Mouse (Mus musculus): ENCODE results near the gene Gm26558. TPM values are rescaled to one million over a fixed set of nuclear protein-coding genes. Genes with fewer than 3 reads are reported as not detected.

Gm26558 gene
- total RNA-seq, 2 experiments from 2014 or later, result 0.94 TPM; not detected in 1

GRCm38 (mm10) chr2:70648271-70648670, 13.6 kb downstream of the Gm26558 start:
- DNase-seq (ENCODE audit: low spot score in 2 of 2), result no peak

DNA sequence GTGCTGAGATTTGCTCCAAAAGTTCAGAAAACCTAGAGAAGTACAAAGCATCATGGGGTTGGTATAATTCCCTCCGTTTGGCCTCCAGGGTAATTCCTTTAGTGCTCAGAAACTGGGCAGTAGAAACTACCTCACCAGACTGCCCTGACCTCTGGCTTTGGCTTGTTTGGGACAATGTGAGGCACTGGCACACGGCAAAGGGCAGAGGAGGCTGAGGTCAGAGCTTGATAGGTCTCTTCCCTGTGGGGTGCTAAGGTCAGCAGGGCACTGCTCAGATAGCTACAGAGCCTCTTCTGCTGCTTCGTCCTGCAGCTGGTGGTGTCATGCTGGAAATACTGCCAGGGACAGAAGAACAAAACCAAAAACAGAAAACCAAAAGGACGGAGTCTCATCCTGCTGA, 14.2 kb downstream of the Gm26558 start:
- DNase-seq (ENCODE audit: low spot score in 2 of 2), result no peak

- no peak for DNase-seq (ENCODE audit: low spot score in 2 of 2)
Observed at GRCm38 (mm10) chr2:70645266-70645780, 16.6 kb downstream of the Gm26558 start.

DNA sequence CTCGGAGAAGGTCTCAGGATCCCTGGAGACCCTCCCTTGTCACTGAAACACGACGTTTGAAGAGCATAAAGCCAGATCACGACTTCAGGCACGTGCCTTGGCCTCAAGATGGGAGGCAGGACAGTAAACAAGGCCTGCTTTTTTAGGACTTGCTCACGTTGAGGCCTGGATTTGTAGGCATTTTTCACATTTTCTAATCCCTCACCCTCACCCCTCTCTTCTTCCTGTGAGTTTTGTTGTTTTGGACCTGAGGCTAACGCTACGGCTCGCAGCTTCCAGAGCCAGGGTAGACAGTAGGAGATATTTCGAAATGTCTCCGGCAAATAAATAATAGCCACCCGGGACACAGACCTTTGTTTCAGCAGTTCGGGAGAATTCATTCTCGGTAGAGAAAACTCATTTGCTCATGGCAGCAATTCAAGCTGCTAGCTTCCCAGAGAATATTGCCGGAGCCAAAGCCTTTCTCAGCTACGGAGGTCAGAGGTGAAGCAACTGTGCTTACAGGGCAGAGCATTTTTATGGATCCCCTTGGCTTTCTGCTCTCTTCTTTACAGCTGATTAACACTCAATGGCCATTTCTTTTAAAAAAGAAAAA, 18.8 kb downstream of the Gm26558 start:
- no peak for DNase-seq (ENCODE audit: low spot score in 2 of 2)

DNA sequence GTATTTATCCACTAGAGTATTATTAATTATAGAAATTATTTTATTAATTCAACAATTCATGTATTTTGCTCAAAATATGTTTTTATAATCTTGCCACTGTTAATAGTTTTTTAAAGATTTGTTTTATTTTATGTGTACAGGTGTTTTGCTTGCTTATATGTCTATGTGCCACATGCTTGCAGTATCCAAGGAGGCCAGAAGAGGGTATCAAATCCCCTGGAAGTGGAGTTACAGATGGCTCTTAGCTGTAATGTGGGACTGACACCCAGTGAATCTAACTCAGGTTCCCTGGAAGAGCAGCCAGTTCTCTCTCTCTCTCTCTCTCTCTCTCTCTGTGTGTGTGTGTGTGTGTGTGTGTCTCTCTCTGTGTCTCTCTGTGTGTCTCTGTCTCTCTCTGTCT, 20.9 kb downstream of the Gm26558 start:
- no peak for DNase-seq (ENCODE audit: low spot score in 2 of 2)

GRCm38 (mm10) chr2:70634028-70634690, 27.7 kb downstream of the Gm26558 start:
- no peak for DNase-seq (ENCODE audit: low spot score in 2 of 2)

DNA sequence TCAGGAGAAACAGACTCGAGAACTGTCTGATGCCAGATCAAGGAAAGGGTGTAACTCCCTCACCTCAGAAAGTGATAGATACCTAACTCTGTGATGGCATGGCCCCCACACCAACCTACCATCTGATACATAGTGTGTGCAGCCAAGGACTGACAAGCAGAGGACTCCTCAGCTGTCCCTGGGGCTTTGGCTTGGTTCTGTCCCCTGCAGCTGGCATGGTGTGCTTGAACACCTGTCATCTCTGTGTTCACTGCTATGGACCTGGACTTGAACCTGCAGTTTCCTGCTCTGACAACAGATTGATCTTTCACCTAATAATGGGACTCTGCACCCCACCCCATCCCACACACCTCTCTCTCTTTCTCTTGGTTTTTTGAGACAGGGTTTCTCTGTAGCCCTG, 29.5 kb downstream of the Gm26558 start:
- no peak for DNase-seq (ENCODE audit: low spot score in 2 of 2)

GRCm38 (mm10) chr2:70631321-70631720, 30.6 kb downstream of the Gm26558 start:
- no peak for DNase-seq (ENCODE audit: low spot score in 2 of 2)

GRCm38 (mm10) chr2:70629921-70630320, 32.0 kb downstream of the Gm26558 start:
- DNase-seq (ENCODE audit: low spot score in 2 of 2), result no peak

GRCm38 (mm10) chr2:70629339-70629761, 32.6 kb downstream of the Gm26558 start:
- DNase-seq (ENCODE audit: low spot score in 2 of 2), result peak in 1 of 2 experiments; percentile 17

DNA sequence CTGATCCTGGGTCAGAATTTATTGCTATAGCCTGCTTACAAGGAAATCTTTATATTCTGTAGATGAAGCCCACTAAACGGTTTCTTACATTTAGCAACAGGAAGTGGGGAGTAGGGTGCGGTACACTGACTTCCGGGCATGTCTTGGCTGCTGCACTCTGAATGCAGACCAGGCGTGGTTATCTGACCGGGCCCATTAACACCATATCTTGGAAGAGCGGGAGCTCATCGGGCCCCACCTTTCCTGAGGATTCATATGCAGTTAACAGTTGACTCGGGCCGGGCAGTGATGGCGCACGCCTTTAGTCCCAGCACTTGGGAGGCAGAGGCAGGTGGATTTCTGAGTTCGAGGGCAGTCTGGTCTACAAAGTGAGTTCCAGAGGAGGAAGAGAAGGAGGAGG, 33.5 kb downstream of the Gm26558 start:
- no peak for DNase-seq (ENCODE audit: low spot score in 2 of 2)

DNA sequence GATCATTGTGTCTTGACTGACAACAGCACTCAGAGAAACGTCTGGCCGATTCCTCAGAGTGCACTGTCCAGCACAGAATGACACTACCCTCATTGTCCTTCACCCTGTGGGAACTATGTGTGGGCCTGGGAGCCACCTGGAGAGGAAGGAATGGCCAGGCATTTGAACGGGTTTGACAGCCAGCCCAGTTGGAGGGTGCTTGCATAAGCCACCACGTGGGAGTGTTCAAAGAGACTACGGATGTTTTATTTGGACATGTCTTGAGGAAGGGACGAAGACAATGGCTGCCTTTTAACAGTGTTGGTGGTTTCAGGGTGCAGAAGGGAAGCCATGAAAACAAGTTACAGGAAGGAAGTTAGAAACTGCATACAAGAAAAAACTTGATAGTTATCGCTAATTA, 36.1 kb downstream of the Gm26558 start:
- no peak for DNase-seq (ENCODE audit: low spot score in 2 of 2)

DNA sequence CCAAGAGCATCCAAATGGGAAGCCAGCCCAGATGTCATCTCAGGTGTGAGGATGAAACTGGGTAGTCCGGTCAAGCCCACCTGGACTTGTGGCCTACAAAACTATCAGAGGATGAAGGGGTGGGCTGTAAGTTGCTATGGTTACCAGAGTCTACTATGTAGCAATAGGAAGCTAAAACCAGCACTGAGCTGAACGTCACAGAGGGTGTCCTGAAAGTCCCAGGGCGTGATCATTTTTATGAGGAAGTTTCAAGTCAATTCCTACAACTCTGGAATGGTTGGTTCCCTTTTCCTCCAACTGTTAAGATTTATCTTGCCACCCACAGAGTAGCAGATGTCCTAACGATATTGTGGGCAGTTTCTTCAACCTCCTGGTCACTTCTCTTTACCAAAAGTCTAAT, 39.7 kb downstream of the Gm26558 start:
- DNase-seq (ENCODE audit: low spot score in 2 of 2), result no peak

DNA sequence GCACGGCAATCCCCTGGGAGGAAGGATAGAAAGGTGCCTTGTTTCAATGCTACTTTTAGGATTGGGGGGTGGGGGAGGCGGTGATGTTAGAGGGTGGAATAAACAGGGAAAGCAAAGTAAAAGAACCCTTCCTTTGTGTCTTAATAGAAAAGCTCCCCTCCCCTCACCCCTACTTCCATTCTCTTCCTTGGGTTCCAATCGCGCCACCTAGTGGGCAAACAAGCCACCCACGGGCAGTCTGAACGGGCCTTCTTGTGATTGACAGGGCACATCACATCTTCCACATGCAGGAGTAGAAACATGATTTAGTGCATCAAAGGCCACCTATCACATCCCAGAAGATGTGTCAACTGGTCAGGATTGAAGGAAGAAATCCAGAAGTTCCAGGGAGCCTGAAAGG, 41.7 kb downstream of the Gm26558 start:
- DNase-seq (ENCODE audit: low spot score in 2 of 2), result peak; percentile 33 to 81

DNA sequence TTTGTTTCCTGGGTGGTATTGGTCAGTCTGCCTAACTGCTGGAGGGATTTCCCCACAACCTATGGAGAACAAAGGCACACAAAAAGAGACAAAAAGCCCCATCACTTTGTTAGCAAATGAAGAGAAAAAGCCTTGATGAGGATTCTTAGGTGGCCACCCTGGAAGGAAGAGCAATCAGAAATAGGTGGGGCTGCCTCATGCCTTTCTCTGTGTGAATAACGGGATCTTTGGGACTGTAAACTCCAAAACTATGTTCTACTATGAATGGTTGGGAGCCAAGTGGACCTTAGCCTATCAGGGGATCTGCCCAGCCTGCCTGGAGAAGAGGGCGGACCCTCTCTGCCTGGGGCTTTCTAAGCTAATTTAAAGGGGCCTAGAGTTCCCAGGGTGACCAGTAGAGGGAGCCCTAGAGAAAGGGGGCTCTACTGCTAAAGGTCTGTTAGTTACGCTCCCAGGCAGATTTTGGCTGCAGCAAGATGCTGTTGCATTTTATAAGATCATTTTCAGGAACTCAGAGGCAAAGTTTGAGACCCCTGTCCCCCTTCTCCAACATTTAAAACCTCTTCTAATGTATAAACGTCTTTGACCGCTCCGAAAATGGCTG, 42.6 kb downstream of the Gm26558 start:
- no peak for DNase-seq (ENCODE audit: low spot score in 2 of 2)

DNA sequence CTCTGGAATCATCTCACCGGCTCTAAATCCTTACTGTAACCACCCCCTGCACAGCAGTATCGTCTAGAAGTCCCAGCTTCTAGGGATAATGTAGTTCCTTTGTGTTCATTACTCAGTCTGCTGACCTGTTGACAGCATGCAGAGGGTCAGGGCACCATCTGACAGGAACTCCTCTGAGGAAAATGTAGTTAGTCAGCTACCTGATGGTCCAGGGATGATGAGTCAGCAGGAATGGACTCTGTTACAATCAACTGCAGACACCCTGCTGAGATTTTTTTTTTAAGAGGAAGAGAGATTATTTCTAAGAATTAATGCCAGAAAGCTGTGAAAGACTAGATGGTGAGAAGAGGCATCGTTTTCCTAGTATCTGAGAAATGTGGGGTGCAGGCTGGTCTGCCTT, 45.3 kb downstream of the Gm26558 start:
- no peak for DNase-seq (ENCODE audit: low spot score in 2 of 2)

DNA sequence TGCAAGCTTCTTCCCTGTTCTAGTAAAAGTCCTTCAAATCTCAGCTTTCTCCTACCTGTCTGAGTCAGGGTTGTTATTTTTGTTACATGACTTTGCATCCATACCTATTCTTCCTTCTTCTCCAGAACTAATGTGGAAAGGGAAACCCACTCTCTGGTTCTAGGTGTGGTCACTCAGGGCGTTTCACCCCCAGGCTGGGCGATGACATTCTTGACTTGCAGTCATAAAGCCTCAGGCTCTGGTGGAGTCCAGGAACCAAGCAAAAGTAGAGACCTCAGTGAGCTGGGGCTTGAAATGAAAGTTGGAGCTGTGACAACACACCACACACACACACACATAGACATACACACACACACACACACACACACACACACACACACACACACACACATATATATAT, 45.8 kb downstream of the Gm26558 start:
- no peak for DNase-seq (ENCODE audit: low spot score in 2 of 2)

DNA sequence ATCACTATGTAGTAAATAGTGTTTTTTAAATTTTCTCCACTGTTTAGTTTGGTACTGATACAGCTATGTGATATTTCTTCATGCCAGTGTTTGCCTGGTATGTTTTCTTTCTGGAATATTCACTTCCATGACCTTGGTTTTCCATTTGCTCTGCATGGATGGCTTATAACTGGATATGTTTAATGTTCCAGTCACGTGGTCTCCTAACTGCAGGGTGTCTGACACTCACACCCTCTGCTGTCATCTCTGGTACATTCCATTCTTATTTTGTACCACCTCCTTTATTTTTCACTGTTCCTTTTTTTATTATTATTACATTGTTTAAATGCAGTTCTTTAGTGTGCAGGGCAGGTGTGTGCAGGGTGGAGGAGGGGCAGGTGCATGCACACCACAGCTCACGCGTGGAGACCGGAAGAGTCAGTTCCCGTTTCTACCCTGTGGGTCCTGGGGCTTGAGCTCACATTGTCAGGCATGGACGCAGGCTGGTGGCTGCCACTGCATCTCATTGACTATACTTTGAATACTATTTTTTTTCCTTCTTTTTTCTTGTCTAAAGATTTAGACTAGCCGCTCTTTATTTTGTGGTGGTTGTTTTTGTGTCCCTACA, 47.1 kb downstream of the Gm26558 start:
- DNase-seq (ENCODE audit: low spot score in 2 of 2), result no peak

Measured in layer of hippocampus, adult 18-20 months (tissue).